Mouse (Mus musculus): ENCODE measurements around the gene Cntn2. TPM values are rescaled to one million over a fixed set of nuclear protein-coding genes. Genes with fewer than 3 reads are reported as not detected.
"Not testable (repeated sequence)": the region's sequence is repeated elsewhere in the genome, so short reads cannot be mapped to it uniquely, and the experiment has no call there.

Gene Cntn2
- total RNA-seq, 2 experiments from 2014 or later: 0.05 to 0.35 TPM

GRCm38 (mm10) chr1:132509771-132510170 is 33.3 kb downstream of the Cntn2 start:
- DNase-seq: no peak

- no peak for DNase-seq
Observed at GRCm38 (mm10) chr1:132506656-132507055, 36.4 kb downstream of the Cntn2 start.

- DNase-seq: no peak
Observed at GRCm38 (mm10) chr1:132506058-132506457, 37.0 kb downstream of the Cntn2 start, which contains the start of gene Tmem81. Gene Tmem81 (plus strand): TSS chr1:132506230.

GRCm38 (mm10) chr1:132505155-132505554 is 37.9 kb downstream of the Cntn2 start:
- no peak for DNase-seq

GRCm38 (mm10) chr1:132500535-132500934 is 42.5 kb downstream of the Cntn2 start:
- no peak for DNase-seq

- no peak for DNase-seq
Observed at GRCm38 (mm10) chr1:132483759-132484158, 59.3 kb downstream of the Cntn2 start.

GRCm38 (mm10) chr1:132483234-132483633 is 59.8 kb downstream of the Cntn2 start:
- DNase-seq: no peak

- no peak for DNase-seq
Observed at GRCm38 (mm10) chr1:132481619-132482018, 61.4 kb downstream of the Cntn2 start.

- no peak for DNase-seq
Observed at GRCm38 (mm10) chr1:132479438-132479837, 63.6 kb downstream of the Cntn2 start.

- DNase-seq: peak; percentile 78
Observed at GRCm38 (mm10) chr1:132476928-132477691, 65.9 kb downstream of the Cntn2 start, which contains the start of gene Rbbp5. Gene Rbbp5 (plus strand): TSS chr1:132477365.

- DNase-seq: no peak
Observed at GRCm38 (mm10) chr1:132476575-132476927, 66.5 kb downstream of the Cntn2 start.

- no peak for DNase-seq
Observed at GRCm38 (mm10) chr1:132474496-132474895, 68.6 kb downstream of the Cntn2 start.

GRCm38 (mm10) chr1:132472537-132472936 is 70.5 kb downstream of the Cntn2 start:
- no peak for DNase-seq

- DNase-seq: no peak
Observed at GRCm38 (mm10) chr1:132471499-132471898, 71.6 kb downstream of the Cntn2 start.

- DNase-seq: no peak
Observed at GRCm38 (mm10) chr1:132471032-132471431, 72.0 kb downstream of the Cntn2 start.

GRCm38 (mm10) chr1:132470031-132470430 is 73.0 kb downstream of the Cntn2 start:
- DNase-seq: not testable (repeated sequence)

- DNase-seq: no peak
Observed at GRCm38 (mm10) chr1:132469519-132469918, 73.5 kb downstream of the Cntn2 start.

GRCm38 (mm10) chr1:132468926-132469325 is 74.1 kb downstream of the Cntn2 start:
- no peak for DNase-seq

- DNase-seq: no peak
Observed at GRCm38 (mm10) chr1:132464651-132465050, 78.4 kb downstream of the Cntn2 start.

Other genes with a start within 250 kb of the Cntn2 start
- gene Klhdc8a, start 244.6 kb downstream of the Cntn2 start, total RNA-seq (2021): under 1 TPM; 0.16 to 0.26 TPM
- 1 to 10 TPM in 1 of 2 experiments, under 1 TPM in 1; 0.79 to 1.3 TPM for gene Nuak2, start 227.1 kb downstream of the Cntn2 start, total RNA-seq (2021)
- 10 to 100 TPM; 23.3 to 25.1 TPM for gene Tmcc2, start 152.0 kb downstream of the Cntn2 start, total RNA-seq (2021)
- gene Dstyk, start 125.7 kb downstream of the Cntn2 start, total RNA-seq (2021): 1 to 10 TPM; 9.2 to 10.0 TPM
- 10 to 100 TPM; 17.6 to 21.4 TPM for gene Rbbp5, start 65.9 kb downstream of the Cntn2 start, total RNA-seq (2021)
- gene Tmem81, start 37.0 kb downstream of the Cntn2 start, total RNA-seq (2021): 1 to 10 TPM in 1 of 2 experiments, under 1 TPM in 1; 0.94 to 1.2 TPM
- under 1 TPM; 0.43 to 0.46 TPM for gene Nfasc, start 198.5 kb upstream of the Cntn2 start, total RNA-seq (2021)

All from gastrocnemius, postnatal 25 days (tissue).